Comparison of ENCODE assay signal across 16 mouse cellular contexts in the genomic region with DNA sequence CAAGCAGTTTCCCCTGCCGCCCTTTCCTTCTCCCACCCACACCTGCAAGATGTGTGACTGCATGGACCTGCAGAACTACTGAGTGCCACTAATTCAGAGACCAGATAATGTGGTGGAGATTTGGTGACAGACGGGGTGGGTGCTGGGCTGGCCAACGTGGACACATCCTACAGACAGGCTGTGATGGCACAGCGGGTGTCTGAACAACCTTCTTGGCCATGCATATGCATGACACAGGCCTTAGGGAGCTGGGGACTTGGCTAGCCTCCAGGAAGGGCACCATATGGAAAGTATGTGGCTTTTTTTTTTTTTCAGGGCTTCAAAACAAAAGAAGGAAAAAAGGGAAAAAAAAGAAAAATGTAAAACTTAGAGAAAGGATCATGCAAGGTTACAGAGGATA.
DNase-seq lines count a peak whose midpoint lies in the region; ATAC-seq and TF ChIP-seq lines count a peak whose summit lies in the region.
"Had no signal": no experiment of that assay in that cellular context is flagged by ENCODE, and none has a peak within 500 bp of the region (broad histone marks: within the 10 kb centered on the region; RNA-seq: fewer than 3 reads in every experiment).

No protein-coding gene starts in this region.

- 50% methylated on average over 4 of the region's 4 CpGs for WGBS in midbrain, postnatal 0 days
- 64% methylated on average over 4 of the region's 4 CpGs for WGBS in midbrain, embryonic 11.5 days

- peak; percentile 70 for DNase-seq in midbrain, postnatal 0 days (ENCODE audit: low spot score)
- no peak for DNase-seq in midbrain, embryonic 11.5 days (ENCODE audit: low spot score, missing footprints)
- peak; percentile 79 for DNase-seq in cerebellum, adult 8-10 months
- DNase-seq in frontal cortex, postnatal 10 days (ENCODE audit: low spot score in 2 of 2) = peak; percentile 5 to 10
- DNase-seq in right cerebral cortex, postnatal 4 days = peak; percentile 11
- DNase-seq in kidney, postnatal 14 days = no peak
- no peak for DNase-seq in urinary bladder, adult 18-20 months (ENCODE audit: low spot score in 2 of 2)
- DNase-seq in ovary, adult 18-20 months (ENCODE audit: low spot score) = no peak
- DNase-seq: gastrocnemius, postnatal 14 days; heart, postnatal 4 days; kidney, adult 18-20 months; lung, adult 18-20 months had no signal

- no peaks in the 10 kb centered on the region for H3K4me1 ChIP-seq in midbrain, postnatal 0 days (ENCODE audit: insufficient read depth, low read length)
- no peaks in the 10 kb centered on the region for H3K4me1 ChIP-seq in midbrain, embryonic 11.5 days (ENCODE audit: control insufficient read depth, insufficient read depth, low read length)
- H3K4me1 ChIP-seq: embryonic facial prominence, embryonic 15.5 days had no signal

- H3K27me3 ChIP-seq in midbrain, postnatal 0 days (ENCODE audit: insufficient read depth, low read length) = no peaks in the 10 kb centered on the region
- H3K27me3 ChIP-seq in midbrain, embryonic 11.5 days (ENCODE audit: control insufficient read depth, insufficient read depth, low read length) = no peaks in the 10 kb centered on the region
- H3K27me3 ChIP-seq: CH12.LX; embryonic facial prominence, embryonic 15.5 days had no signal

- H3K27ac ChIP-seq in midbrain, postnatal 0 days (ENCODE audit: low read depth, low read length) = no peak overlapping the region
- H3K27ac ChIP-seq in midbrain, embryonic 11.5 days (ENCODE audit: low read depth, low read length) = no peak overlapping the region
- H3K27ac ChIP-seq: embryonic facial prominence, embryonic 15.5 days; left cerebral cortex, adult 2 months had no signal

- H3K9ac ChIP-seq in midbrain, postnatal 0 days (replicated peaks; ENCODE audit: low read length, poor library complexity, severe bottlenecking) = no peak overlapping the region
- no peak overlapping the region for H3K9ac ChIP-seq in midbrain, embryonic 11.5 days (ENCODE audit: low read length)
- H3K9ac ChIP-seq: embryonic facial prominence, embryonic 15.5 days had no signal

- no peak overlapping the region for H3K4me3 ChIP-seq in midbrain, postnatal 0 days (ENCODE audit: low read depth, low read length)
- H3K4me3 ChIP-seq in midbrain, embryonic 11.5 days (ENCODE audit: low read depth, low read length) = no peak overlapping the region
- H3K4me3 ChIP-seq: embryonic facial prominence, embryonic 15.5 days; left cerebral cortex, adult 2 months had no signal

- ATAC-seq in midbrain, postnatal 0 days (ENCODE audit: low FRiP score) = no peak
- ATAC-seq in midbrain, embryonic 11.5 days (ENCODE audit: low FRiP score) = no peak
- ATAC-seq: activated CD4-positive, CD25-positive, alpha-beta regulatory T cell, adult 4 months had no signal

- H3K9me3 ChIP-seq in midbrain, postnatal 0 days (ENCODE audit: low read length) = no peaks in the 10 kb centered on the region
- no peaks in the 10 kb centered on the region for H3K9me3 ChIP-seq in midbrain, embryonic 11.5 days (ENCODE audit: control insufficient read depth, low read length)
- H3K9me3 ChIP-seq: embryonic facial prominence, embryonic 15.5 days had no signal

- no peak overlapping the region for H3K4me2 ChIP-seq in midbrain, postnatal 0 days (ENCODE audit: low read depth, low read length, poor library complexity, severe bottlenecking)
- no peak overlapping the region for H3K4me2 ChIP-seq in midbrain, embryonic 11.5 days
- H3K4me2 ChIP-seq: embryonic facial prominence, embryonic 15.5 days had no signal

- no peak for TF ChIP-seq CTCF in midbrain, postnatal 0 days (IDR thresholded peaks at IDR 0.05)

- no peaks in the 10 kb centered on the region for H3K36me3 ChIP-seq in midbrain, postnatal 0 days (ENCODE audit: insufficient read depth, low read length)
- H3K36me3 ChIP-seq in midbrain, embryonic 11.5 days (ENCODE audit: control insufficient read depth, insufficient read depth, low read length) = no peaks in the 10 kb centered on the region
- H3K36me3 ChIP-seq: embryonic facial prominence, embryonic 15.5 days had no signal

Comparison
In these comparisons a context has a peak if more than half of its experiments do, and no peak if none do; other contexts are left out.
1. DNase-seq: peak in midbrain, postnatal 0 days (single experiment), cerebellum, adult 8-10 months (single experiment), frontal cortex, postnatal 10 days (2 of 2) and right cerebral cortex, postnatal 4 days (single experiment); none in midbrain, embryonic 11.5 days (single experiment), kidney, postnatal 14 days (single experiment), urinary bladder, adult 18-20 months (0 of 2) and ovary, adult 18-20 months (single experiment).